Mouse (Mus musculus) ES-Bruce4 (cell line): ENCODE measurements around the gene Apba2. TPM values are rescaled to one million over a fixed set of nuclear protein-coding genes. Genes with fewer than 3 reads are reported as not detected.

Source experiments
- H3K27ac ChIP-seq: 2 replicates; pipeline ENCODE4 v1.5.1; 2012; ENCODE audit warnings: low read length, inconsistent platforms; ENCODE audit not compliant: insufficient read depth
- H3K27me3 ChIP-seq: 2 replicates; pipeline ENCODE4 v1.6.1; 2012; ENCODE audit warnings: mild to moderate bottlenecking, low read length, inconsistent platforms; ENCODE audit not compliant: control insufficient read depth, poor library complexity, insufficient read depth, severe bottlenecking
- H3K36me3 ChIP-seq: 2 replicates; pipeline ENCODE4 v1.6.1; 2012; ENCODE audit warnings: inconsistent platforms, mild to moderate bottlenecking, low read length, moderate library complexity; ENCODE audit not compliant: control insufficient read depth, poor library complexity, insufficient read depth, severe bottlenecking
- H3K4me1 ChIP-seq: one replicate; pipeline ENCODE4 v1.8.1; 2011; ENCODE audit warnings: low read length; ENCODE audit not compliant: control insufficient read depth, insufficient read depth
- H3K4me3 ChIP-seq: 2 replicates; pipeline ENCODE4 v1.5.1; 2011; ENCODE audit warnings: low read depth, mild to moderate bottlenecking, low read length
- H3K9ac ChIP-seq: 2 replicates; pipeline ENCODE4 v1.6.1; 2012; ENCODE audit warnings: low read depth, mild to moderate bottlenecking, inconsistent platforms; ENCODE audit not compliant: poor library complexity, severe bottlenecking
- H3K9me3 ChIP-seq: replicated peaks from 2 replicates; pipeline ENCODE4 v1.6.1; 2012; ENCODE audit warnings: mild to moderate bottlenecking, low read length, inconsistent platforms; ENCODE audit not compliant: control insufficient read depth, poor library complexity, insufficient read depth, severe bottlenecking
- CTCF ChIP-seq: IDR thresholded peaks from one replicate; pipeline ENCODE4 v1.8.1; 2011; ENCODE audit warnings: low read depth, low read length
- EP300 ChIP-seq: IDR thresholded peaks from 2 replicates; pipeline ENCODE4 v1.6.1; 2011; ENCODE audit warnings: low read depth, low read length; ENCODE audit not compliant: insufficient read depth
- POLR2A ChIP-seq: IDR thresholded peaks from one replicate; pipeline ENCODE4 v1.8.1; 2011; ENCODE audit warnings: low read length; ENCODE audit not compliant: insufficient read depth
- polyA plus RNA-seq: library from polyadenylated mRNA; stranded (reverse); fragments of >200 nt; gene quantifications from 2 replicates; pipeline ENCODE4 v1.2.4, GENCODE M21; 2011; ENCODE audit warnings: low read depth; ENCODE audit not compliant: missing spikeins, insufficient read depth, insufficient read length

Gene Apba2
- polyA plus RNA-seq, 1 experiment = 1.9 TPM

DNA sequence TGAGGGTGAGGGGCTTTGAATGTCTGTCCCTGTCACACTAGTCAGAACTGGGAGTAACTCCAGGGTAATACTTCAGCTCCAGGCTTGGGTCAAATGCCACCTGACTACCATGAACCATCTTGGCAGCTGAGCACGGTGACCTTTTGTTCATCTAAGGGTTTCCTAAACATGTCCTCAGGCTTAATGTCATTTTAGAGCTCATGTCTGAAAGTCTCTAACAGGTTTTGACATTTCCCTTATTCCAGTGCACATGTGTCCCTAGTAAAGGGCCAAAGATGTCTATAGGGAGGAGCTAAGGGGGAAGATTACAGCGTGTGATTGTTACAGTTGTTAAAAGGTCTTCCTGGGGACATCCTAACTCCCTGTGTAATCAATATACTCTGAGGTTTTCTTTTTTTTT, 43.7 kb upstream of the Apba2 start:
- Histone ChIP-seq H3K9me3 (no peaks in the 10 kb centered on the region), H3K36me3 (no peaks in the 10 kb centered on the region), H3K4me1 (no peaks in the 10 kb centered on the region), H3K27me3 (no peaks in the 10 kb centered on the region), H3K4me3 (no peak overlapping the region), H3K9ac (no peak overlapping the region), H3K27ac (no peak overlapping the region)
- TF ChIP-seq POLR2A = no peak
- TF ChIP-seq CTCF = no peak
- TF ChIP-seq EP300 = no peak

DNA sequence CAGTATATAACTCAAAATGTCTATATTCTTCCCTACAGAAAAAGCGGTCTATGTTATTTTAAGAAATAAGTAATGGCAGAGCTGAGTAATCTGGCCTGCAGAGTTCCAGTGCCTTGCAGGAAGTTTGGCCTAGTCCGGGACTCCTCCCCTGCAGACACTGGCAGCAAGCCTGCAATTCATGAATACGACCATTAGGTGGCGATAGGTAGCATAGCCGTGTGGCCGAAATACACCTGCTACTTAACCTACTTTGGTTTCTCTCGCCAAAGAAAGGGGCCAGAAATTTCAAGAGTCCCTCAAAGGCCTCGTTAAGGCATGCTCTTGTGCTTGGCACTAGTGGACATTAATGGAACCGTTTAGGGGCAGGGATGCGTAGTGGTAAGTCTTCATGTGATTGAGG, 4.1 kb upstream of the Apba2 start:
- Histone ChIP-seq H3K4me1 (no peaks in the 10 kb centered on the region), H3K27ac (no peak overlapping the region), H3K9me3 (peaks cover 2% of the 10 kb centered on the region; the same call in 1 of the 2 replicates), H3K9ac (no peak overlapping the region), H3K36me3 (no peaks in the 10 kb centered on the region), H3K27me3 (peaks cover 9% of the 10 kb centered on the region), H3K4me3 (no peak overlapping the region)
- TF ChIP-seq POLR2A = no peak
- TF ChIP-seq EP300 = no peak
- peak; percentile 72 for TF ChIP-seq CTCF

DNA sequence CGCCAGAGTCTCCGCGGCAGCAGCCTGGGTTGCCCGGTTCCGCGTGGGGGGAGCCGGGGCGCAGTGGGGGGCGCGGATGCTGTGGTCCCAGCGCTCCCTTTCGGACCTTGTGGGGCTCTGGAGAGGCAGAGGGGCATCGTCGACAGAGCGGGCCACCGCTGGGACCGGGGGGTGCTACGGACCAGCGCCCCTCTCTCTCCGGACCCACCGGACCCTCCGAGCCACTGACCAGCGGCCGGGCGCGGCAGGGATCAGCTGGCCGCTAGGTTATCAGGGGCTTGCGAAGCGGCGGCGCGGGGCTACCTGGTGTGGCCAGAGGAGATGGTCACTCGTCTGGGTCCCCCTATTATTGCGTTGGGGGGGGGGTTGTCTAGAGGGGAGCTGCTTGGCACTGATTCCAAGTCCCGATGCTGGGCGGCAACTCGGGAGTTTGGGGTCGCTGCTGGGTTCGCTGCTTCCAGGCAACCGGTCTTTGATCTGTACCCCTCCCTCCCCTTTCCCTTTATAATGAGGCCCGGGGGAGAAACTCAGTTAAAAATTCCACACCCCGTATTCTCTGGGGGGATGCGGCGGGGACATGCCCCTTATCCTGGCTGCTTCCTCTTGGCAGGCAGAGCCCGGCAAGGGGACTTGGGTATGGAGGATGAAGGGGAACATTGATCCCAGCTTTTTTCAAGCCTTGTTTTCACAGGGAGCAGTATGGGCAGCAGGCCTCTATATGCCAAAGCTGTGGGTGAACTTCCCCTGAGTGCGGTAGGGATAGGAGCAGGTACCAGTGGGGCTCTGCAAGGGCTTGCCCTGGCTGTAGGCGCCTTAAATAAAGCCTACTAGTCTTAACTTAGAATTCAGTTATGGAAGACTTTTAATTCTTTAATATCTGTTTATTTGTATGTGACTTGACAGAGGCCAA, 1.0 kb downstream of the Apba2 start:
- H3K9ac ChIP-seq = peak overlapping the region; percentile 75
- peaks cover 2% of the 10 kb centered on the region; the same call in 1 of the 2 replicates for H3K9me3 ChIP-seq
- no peaks in the 10 kb centered on the region for H3K4me1 ChIP-seq
- peak overlapping the region; percentile 69 for H3K4me3 ChIP-seq
- no peak overlapping the region for H3K27ac ChIP-seq
- H3K36me3 ChIP-seq = no peaks in the 10 kb centered on the region
- TF ChIP-seq CTCF (no peak), POLR2A (no peak), EP300 (no peak)
- peaks cover 9% of the 10 kb centered on the region for H3K27me3 ChIP-seq

DNA sequence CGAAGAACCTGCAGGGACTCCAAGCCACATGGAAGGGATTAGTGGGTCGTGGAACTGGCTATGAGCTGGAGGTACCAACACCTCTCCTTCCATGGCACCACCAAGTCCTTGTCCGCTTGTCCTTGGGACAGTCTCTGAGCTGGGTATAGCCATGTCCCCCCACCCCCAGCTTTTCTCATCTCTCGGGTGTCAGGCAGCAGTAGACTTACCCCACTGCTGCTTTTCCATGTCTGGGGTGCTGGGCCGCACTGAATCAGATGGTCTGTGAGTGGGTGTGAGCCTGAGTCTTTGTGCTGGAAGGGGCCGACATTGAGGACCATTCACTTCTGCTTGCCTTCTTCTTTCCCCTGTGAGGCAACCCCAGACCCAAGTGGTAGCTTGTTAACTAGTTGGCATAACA, 2.1 kb downstream of the Apba2 start:
- Histone ChIP-seq H3K27me3 (peaks cover 9% of the 10 kb centered on the region), H3K4me3 (no peak overlapping the region), H3K27ac (no peak overlapping the region), H3K9ac (no peak overlapping the region), H3K9me3 (peaks cover 2% of the 10 kb centered on the region; the same call in 1 of the 2 replicates), H3K4me1 (no peaks in the 10 kb centered on the region), H3K36me3 (no peaks in the 10 kb centered on the region)
- TF ChIP-seq POLR2A (no peak), CTCF (no peak), EP300 (no peak)

DNA sequence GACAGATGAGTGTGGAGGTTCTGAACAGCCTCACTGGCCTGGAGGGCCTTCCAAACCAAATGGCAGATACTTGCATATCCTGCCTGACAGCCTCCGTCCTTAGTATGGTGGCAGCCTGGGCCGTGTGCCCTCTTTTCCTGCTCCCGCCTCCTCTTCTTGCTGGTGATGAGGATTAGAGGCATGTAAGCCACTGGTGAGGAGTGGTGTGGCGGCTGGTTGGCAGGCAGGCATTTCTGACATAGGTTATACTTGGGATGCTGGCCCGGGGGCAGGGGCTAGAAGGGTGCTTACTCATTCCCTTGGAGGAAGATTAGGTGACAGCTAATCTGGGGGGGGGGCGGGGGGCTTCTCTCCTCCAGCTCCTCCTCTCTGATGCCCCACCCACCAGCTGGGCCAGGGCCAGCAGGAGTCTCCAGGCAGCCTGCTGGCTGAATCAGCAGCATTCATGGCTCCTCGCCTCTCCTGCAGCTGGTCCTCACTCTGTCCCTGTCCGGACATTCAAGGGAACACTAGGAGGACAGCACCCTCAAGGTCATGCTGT, 3.3 kb downstream of the Apba2 start:
- Histone ChIP-seq H3K4me3 (no peak overlapping the region), H3K9me3 (no peaks in the 10 kb centered on the region), H3K27me3 (peaks cover 9% of the 10 kb centered on the region), H3K36me3 (no peaks in the 10 kb centered on the region), H3K9ac (no peak overlapping the region), H3K4me1 (no peaks in the 10 kb centered on the region), H3K27ac (no peak overlapping the region)
- TF ChIP-seq POLR2A (no peak), EP300 (no peak), CTCF (no peak)

DNA sequence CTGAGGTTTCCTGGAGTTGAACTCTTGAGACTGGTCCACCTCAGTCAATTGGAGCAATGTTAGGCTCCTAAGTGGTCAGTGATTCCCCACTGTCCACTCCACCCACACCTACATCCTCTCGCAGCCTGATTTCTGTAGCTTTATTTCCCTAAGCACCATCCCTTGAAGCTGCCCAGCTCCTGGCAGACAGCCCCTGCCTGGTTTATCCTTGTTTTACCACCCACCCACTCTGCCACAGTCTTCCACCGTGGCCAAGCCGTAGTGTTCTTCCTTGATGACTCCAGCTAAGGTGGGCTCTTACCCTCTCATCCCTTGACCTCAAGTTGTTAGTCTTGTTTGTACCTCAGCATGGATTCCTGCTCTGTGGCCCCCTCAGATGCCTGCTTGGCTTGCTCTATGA, 4.1 kb downstream of the Apba2 start:
- no peak overlapping the region for H3K27ac ChIP-seq
- TF ChIP-seq CTCF (no peak), EP300 (no peak), POLR2A (no peak)
- H3K9ac ChIP-seq = no peak overlapping the region
- H3K4me3 ChIP-seq = no peak overlapping the region
- no peaks in the 10 kb centered on the region for H3K9me3 ChIP-seq
- H3K4me1 ChIP-seq = no peaks in the 10 kb centered on the region
- H3K36me3 ChIP-seq = no peaks in the 10 kb centered on the region
- H3K27me3 ChIP-seq = peaks cover 9% of the 10 kb centered on the region
